Mouse (Mus musculus) megakaryocyte, embryonic 14.5 days (primary cell): ENCODE measurements around the gene Ccdc115. TPM values are rescaled to one million over a fixed set of nuclear protein-coding genes. Genes with fewer than 3 reads are reported as not detected.

ENCODE experiments used
- H3K27me3 ChIP-seq: replicated peaks from 2 replicates; pipeline ENCODE3; 2012; ENCODE audit warnings: inconsistent platforms
- H3K36me3 ChIP-seq: replicated peaks from 2 replicates; pipeline ENCODE3; 2012; ENCODE audit warnings: low read length, inconsistent platforms, mixed read lengths
- H3K4me1 ChIP-seq: 2 replicates; pipeline ENCODE4 v1.6.1; 2012; ENCODE audit warnings: inconsistent platforms
- H3K4me3 ChIP-seq: replicated peaks from 2 replicates; pipeline ENCODE3; 2012; ENCODE audit warnings: moderate library complexity, mild to moderate bottlenecking, inconsistent platforms
- H3K9me3 ChIP-seq: 2 replicates; pipeline ENCODE4 v1.6.1; 2012; ENCODE audit warnings: inconsistent platforms
- FLI1 ChIP-seq: IDR thresholded peaks from 2 replicates; pipeline ENCODE4 v1.6.1; 2012; ENCODE audit warnings: low read length, inconsistent platforms, mixed read lengths
- GATA1 ChIP-seq: IDR thresholded peaks from 3 replicates; pipeline ENCODE4 v1.6.1; 2012; ENCODE audit warnings: mixed read lengths, low read length, inconsistent platforms, borderline replicate concordance
- polyA plus RNA-seq: library from polyadenylated mRNA; stranded (reverse); fragments of >175 nt; gene quantifications from 2 replicates; pipeline ENCODE4 v1.2.3, GENCODE M21; 2012; ENCODE audit warnings: low replicate concordance; ENCODE audit not compliant: insufficient read depth

Gene Ccdc115
- polyA plus RNA-seq, 1 experiment = 36.5 TPM

DNA sequence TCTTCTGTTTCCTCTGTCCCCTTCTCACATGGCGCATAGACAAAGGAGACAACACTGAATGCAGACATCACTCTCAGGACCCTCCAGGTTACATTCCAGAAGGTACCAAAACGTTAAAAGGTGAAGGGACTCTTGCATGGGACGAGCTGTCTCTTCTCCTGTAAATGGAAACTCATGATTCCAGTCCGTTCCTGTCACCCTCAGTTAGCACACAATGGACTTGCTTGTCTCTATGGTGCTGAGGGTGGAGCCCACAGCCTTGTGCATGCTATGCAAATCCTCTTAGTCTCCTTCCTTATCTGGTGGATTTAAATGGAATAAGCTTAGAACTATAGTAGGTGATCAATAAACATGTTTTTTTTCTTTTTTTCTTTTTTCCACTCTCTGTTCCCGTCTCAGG is 30.3 kb upstream of the Ccdc115 start:
- Histone ChIP-seq H3K36me3 (peaks cover 38% of the 10 kb centered on the region), H3K4me1 (peaks cover 89% of the 10 kb centered on the region), H3K27me3 (no peaks in the 10 kb centered on the region), H3K4me3 (no peak overlapping the region), H3K9me3 (no peaks in the 10 kb centered on the region)
- no peak for TF ChIP-seq GATA1
- no peak for TF ChIP-seq FLI1

- no peaks in the 10 kb centered on the region for H3K9me3 ChIP-seq
- peaks cover 90% of the 10 kb centered on the region for H3K4me1 ChIP-seq
- H3K27me3 ChIP-seq = no peaks in the 10 kb centered on the region
- peaks cover 28% of the 10 kb centered on the region for H3K36me3 ChIP-seq
- TF ChIP-seq FLI1 = no peak
- no peak for TF ChIP-seq GATA1
- no peak overlapping the region for H3K4me3 ChIP-seq
Observed at GRCm38 (mm10) chr1:34468500-34468899, 29.0 kb upstream of the Ccdc115 start.

DNA sequence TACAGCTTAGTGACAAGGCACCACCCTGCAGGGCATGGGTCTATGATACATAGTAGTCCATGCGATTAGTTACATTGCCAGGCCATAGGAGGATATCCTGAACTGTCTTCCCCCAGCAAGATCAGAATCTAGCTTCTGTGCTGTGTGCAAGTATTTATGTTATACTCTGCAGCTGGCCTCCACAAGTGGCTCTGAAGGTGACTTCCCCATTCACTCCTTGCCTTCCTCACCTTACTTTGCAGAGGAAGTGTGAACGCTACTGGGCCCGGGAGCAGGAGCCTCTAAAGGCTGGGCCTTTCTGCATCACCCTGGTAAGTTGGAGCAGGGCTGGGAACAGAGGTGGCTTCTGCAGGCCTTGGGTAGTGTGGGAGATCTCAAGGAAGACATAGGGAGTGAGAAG is 28.6 kb upstream of the Ccdc115 start:
- TF ChIP-seq FLI1 (no peak), GATA1 (no peak)

DNA sequence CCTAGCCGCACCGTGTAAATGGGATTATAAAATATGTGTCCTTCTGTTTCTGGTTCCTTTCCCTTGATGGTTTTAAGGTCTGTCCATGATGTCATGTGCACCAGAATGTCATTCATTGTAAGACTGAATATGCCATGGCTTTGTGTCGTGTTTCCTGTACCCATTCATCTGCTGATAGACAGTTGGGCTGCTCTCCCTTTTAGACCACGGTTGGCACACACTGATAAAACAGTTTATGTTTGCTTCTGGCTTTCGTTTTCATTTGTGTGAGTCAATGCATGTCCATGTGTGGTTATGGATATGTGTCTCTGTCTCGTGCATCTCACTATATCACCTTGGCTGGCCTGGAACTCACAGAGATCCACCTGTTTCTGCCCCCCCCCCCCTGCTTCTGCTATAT is 26.0 kb upstream of the Ccdc115 start:
- Histone ChIP-seq H3K4me3 (peak overlapping the region; percentile 70), H3K9me3 (no peaks in the 10 kb centered on the region), H3K27me3 (no peaks in the 10 kb centered on the region), H3K36me3 (peaks cover 13% of the 10 kb centered on the region), H3K4me1 (peaks cover 80% of the 10 kb centered on the region)
- no peak for TF ChIP-seq FLI1
- TF ChIP-seq GATA1 = no peak

More for the DNA sequence above, 28.6 kb upstream of the Ccdc115 start:
- H3K4me3 ChIP-seq = peak overlapping the region; percentile 0
- H3K4me1 ChIP-seq = peaks cover 90% of the 10 kb centered on the region
- H3K27me3 ChIP-seq = no peaks in the 10 kb centered on the region
- no peaks in the 10 kb centered on the region for H3K9me3 ChIP-seq
- peaks cover 28% of the 10 kb centered on the region for H3K36me3 ChIP-seq

DNA sequence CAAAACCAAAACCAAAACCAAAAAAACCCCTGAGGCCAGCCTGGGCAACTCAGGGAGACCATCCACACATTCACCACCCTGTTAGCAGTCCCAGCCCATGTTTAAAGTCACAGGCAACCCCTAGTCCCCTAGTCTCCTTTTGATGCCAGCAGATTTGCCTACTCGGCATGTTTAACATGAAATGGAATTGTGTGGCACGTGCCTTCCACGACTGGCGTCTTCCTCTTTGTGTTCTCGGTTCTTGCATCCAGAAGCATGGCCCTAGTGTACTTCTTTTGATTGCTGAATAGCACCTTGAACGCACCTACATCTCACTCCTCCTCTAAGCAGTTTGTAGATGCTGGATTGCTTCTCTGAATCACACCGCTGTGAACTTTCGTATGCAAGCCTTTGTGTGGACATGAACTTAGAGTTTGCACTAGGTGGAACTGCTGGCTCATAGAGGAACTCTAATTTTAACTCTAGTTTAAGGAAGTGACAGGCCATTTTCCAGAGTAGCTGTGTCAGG is 24.9 kb upstream of the Ccdc115 start:
- Histone ChIP-seq H3K27me3 (peaks cover 6% of the 10 kb centered on the region), H3K4me1 (peaks cover 83% of the 10 kb centered on the region), H3K4me3 (peak overlapping the region; percentile 90), H3K9me3 (no peaks in the 10 kb centered on the region), H3K36me3 (peaks cover 5% of the 10 kb centered on the region)
- no peak for TF ChIP-seq FLI1
- TF ChIP-seq GATA1 = no peak

- Histone ChIP-seq H3K36me3 (no peaks in the 10 kb centered on the region), H3K4me3 (peak overlapping the region; percentile 86), H3K4me1 (peaks cover 80% of the 10 kb centered on the region), H3K27me3 (peaks cover 19% of the 10 kb centered on the region), H3K9me3 (no peaks in the 10 kb centered on the region)
- TF ChIP-seq GATA1 = no peak
- no peak for TF ChIP-seq FLI1
Observed at GRCm38 (mm10) chr1:34462766-34463165, 23.3 kb upstream of the Ccdc115 start.

DNA sequence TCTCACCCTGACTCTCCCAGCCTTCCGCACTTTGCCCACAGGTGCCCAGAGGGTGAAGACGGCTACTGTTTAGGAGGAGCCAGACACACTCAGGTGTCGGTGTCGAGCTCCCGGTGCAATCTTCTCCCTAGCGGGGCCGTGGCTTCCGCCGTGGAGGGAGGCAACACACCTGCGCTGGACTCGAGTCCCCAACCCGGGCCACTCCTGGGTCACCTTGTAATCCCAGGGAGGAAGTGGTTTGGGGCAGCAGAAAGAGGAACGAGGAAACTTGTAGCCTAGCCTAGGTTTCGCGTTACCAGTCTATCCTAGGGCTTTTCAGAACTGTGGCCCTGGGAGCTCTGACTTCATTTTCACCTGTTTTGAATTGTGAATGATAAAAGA is 20.6 kb upstream of the Ccdc115 start:
- H3K36me3 ChIP-seq = no peaks in the 10 kb centered on the region
- TF ChIP-seq GATA1 (no peak), FLI1 (no peak)
- peak overlapping the region; percentile 93 for H3K4me3 ChIP-seq
- no peaks in the 10 kb centered on the region for H3K9me3 ChIP-seq
- peaks cover 52% of the 10 kb centered on the region for H3K4me1 ChIP-seq
- H3K27me3 ChIP-seq = peaks cover 31% of the 10 kb centered on the region

- Histone ChIP-seq H3K4me3 (peak within 1 kb of the TSS; percentile 93), H3K4me1 (peaks cover 47% of the 10 kb centered on the region), H3K27me3 (peaks cover 31% of the 10 kb centered on the region), H3K36me3 (no peaks in the 10 kb centered on the region), H3K9me3 (no peaks in the 10 kb centered on the region)
- no peak for TF ChIP-seq FLI1
- TF ChIP-seq GATA1 = no peak
Observed at GRCm38 (mm10) chr1:34459284-34460060, 20.0 kb upstream of the Ccdc115 start, which contains the start of gene Ptpn18. TSS of gene Ptpn18 (plus strand) at chr1:34459762.

DNA sequence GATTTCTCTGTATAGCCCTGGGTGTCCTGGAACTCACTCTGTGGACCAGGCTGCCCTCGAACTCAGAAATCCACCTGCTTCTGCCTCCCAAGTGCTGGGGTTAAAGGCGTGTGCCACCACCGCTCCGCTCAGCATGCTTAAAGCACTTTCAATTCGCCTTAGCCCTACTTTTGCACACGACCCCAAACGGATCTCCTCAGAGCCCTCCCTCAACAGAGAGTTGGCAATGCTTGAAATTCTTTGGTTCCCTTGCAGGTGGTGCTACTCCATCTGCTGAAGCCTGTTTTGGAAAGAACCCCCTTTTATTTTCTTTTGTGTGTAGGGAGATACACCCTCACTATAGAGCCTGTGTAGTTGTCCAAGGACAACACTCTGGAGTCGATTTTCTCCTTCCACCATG is 19.0 kb upstream of the Ccdc115 start:
- Histone ChIP-seq H3K9me3 (no peaks in the 10 kb centered on the region), H3K27me3 (peaks cover 35% of the 10 kb centered on the region), H3K4me1 (peaks cover 36% of the 10 kb centered on the region), H3K4me3 (no peak overlapping the region), H3K36me3 (no peaks in the 10 kb centered on the region)
- no peak for TF ChIP-seq FLI1
- no peak for TF ChIP-seq GATA1

GRCm38 (mm10) chr1:34443124-34443523 is 3.7 kb upstream of the Ccdc115 start:
- TF ChIP-seq GATA1 (no peak), FLI1 (no peak)
- H3K27me3 ChIP-seq = no peaks in the 10 kb centered on the region
- H3K4me3 ChIP-seq = no peak overlapping the region
- H3K4me1 ChIP-seq = peaks cover 28% of the 10 kb centered on the region
- H3K36me3 ChIP-seq = peaks cover 66% of the 10 kb centered on the region
- no peaks in the 10 kb centered on the region for H3K9me3 ChIP-seq
